Mouse (Mus musculus): Measurements from ENCODE around the gene Slc39a11. TPM values are rescaled to one million over a fixed set of nuclear protein-coding genes. Genes with fewer than 3 reads are reported as not detected.

Slc39a11 gene
- total and polyA plus RNA-seq, 3 experiments: 5.0 to 9.9 (median 5.3) TPM

- H3K4me3 ChIP-seq (ENCODE audit: low read depth, low read length): no peak overlapping the region
- no peaks in the 10 kb centered on the region for H3K27me3 ChIP-seq (ENCODE audit: insufficient read depth, low read length)
- no peaks in the 10 kb centered on the region for H3K4me1 ChIP-seq (ENCODE audit: insufficient read depth, low read depth, low read length)
- peaks cover 11% of the 10 kb centered on the region for H3K36me3 ChIP-seq (replicated peaks)
- peaks cover 56% of the 10 kb centered on the region for H3K9me3 ChIP-seq (replicated peaks)
- ATAC-seq (ENCODE audit: extremely low read depth, insufficient number of reproducible peaks, low FRiP score, poor library complexity, severe bottlenecking): no peak
- TF ChIP-seq TAL1 (conservative IDR thresholded peaks at IDR 0.05; ENCODE audit: low read depth, low read length) (no peak), POLR2AphosphoS5 (IDR thresholded peaks at IDR 0.05; ENCODE audit: insufficient replicate concordance, low read depth, low read length) (no peak), GATA2 (IDR thresholded peaks at IDR 0.05; ENCODE audit: borderline replicate concordance, low read depth, low read length) (no peak), CTCF (IDR thresholded peaks at IDR 0.05; ENCODE audit: low read depth, low read length) (no peak), GATA1 (IDR thresholded peaks at IDR 0.05; ENCODE audit: borderline replicate concordance, low read length) (no peak)
- DNase-seq (ENCODE audit: low spot score): no peak
These were observed 224.4 kb downstream of the Slc39a11 start for GRCm38 (mm10) chr11:113425454-113425853.

DNA sequence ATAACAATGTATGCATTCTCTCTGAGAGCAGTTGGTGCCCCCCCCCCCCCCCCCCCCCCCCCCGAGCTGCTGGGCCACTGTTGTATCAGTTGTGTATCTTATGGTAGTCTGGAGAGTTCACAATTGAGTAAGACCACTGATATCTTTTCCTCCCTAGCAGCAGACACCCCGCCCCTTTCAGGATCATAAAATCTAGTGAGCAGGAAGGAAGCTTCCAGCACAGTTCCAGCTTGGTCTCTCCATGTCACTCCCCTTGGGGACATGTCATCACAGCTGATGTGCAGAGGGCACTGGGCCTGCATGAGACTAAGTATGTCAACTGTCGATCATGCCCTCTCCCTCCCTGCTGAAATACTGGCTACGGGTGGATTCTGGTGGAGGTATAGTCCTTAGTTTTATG lies 225.1 kb downstream of the Slc39a11 start:
- no peaks in the 10 kb centered on the region for H3K27me3 ChIP-seq (ENCODE audit: insufficient read depth, low read length)
- ATAC-seq (ENCODE audit: extremely low read depth, insufficient number of reproducible peaks, low FRiP score, poor library complexity, severe bottlenecking) (no peak), DNase-seq (ENCODE audit: low spot score) (no peak)
- peaks cover 57% of the 10 kb centered on the region for H3K9me3 ChIP-seq (replicated peaks)
- H3K4me3 ChIP-seq (ENCODE audit: low read depth, low read length): no peak overlapping the region
- TF ChIP-seq TAL1 (conservative IDR thresholded peaks at IDR 0.05; ENCODE audit: low read depth, low read length) (no peak), GATA2 (IDR thresholded peaks at IDR 0.05; ENCODE audit: borderline replicate concordance, low read depth, low read length) (no peak), GATA1 (IDR thresholded peaks at IDR 0.05; ENCODE audit: borderline replicate concordance, low read length) (no peak), POLR2AphosphoS5 (IDR thresholded peaks at IDR 0.05; ENCODE audit: insufficient replicate concordance, low read depth, low read length) (no peak), CTCF (IDR thresholded peaks at IDR 0.05; ENCODE audit: low read depth, low read length) (no peak)
- H3K36me3 ChIP-seq (replicated peaks): peaks cover 12% of the 10 kb centered on the region
- no peaks in the 10 kb centered on the region for H3K4me1 ChIP-seq (ENCODE audit: insufficient read depth, low read depth, low read length)

GRCm38 (mm10) chr11:113422598-113422997 lies 227.3 kb downstream of the Slc39a11 start:
- Histone ChIP-seq H3K27me3 (ENCODE audit: insufficient read depth, low read length) (no peaks in the 10 kb centered on the region), H3K9me3 (replicated peaks) (peaks cover 46% of the 10 kb centered on the region), H3K4me3 (ENCODE audit: low read depth, low read length) (no peak overlapping the region), H3K36me3 (replicated peaks) (peaks cover 8% of the 10 kb centered on the region), H3K4me1 (ENCODE audit: insufficient read depth, low read depth, low read length) (no peaks in the 10 kb centered on the region)
- no peak for DNase-seq (ENCODE audit: low spot score)
- no peak for TF ChIP-seq TAL1 (conservative IDR thresholded peaks at IDR 0.05; ENCODE audit: low read depth, low read length)
- TF ChIP-seq GATA2 (IDR thresholded peaks at IDR 0.05; ENCODE audit: borderline replicate concordance, low read depth, low read length): no peak
- ATAC-seq (ENCODE audit: extremely low read depth, insufficient number of reproducible peaks, low FRiP score, poor library complexity, severe bottlenecking): no peak

GRCm38 (mm10) chr11:113418921-113419655 lies 230.8 kb downstream of the Slc39a11 start:
- no peak for TF ChIP-seq GATA2 (IDR thresholded peaks at IDR 0.05; ENCODE audit: borderline replicate concordance, low read depth, low read length)
- no peak for TF ChIP-seq CTCF (IDR thresholded peaks at IDR 0.05; ENCODE audit: low read depth, low read length)
- TF ChIP-seq POLR2AphosphoS5 (IDR thresholded peaks at IDR 0.05; ENCODE audit: insufficient replicate concordance, low read depth, low read length): no peak
- no peak for TF ChIP-seq GATA1 (IDR thresholded peaks at IDR 0.05; ENCODE audit: borderline replicate concordance, low read length)
- no peak for TF ChIP-seq TAL1 (conservative IDR thresholded peaks at IDR 0.05; ENCODE audit: low read depth, low read length)
- Histone ChIP-seq H3K4me1 (ENCODE audit: insufficient read depth, low read depth, low read length) (no peaks in the 10 kb centered on the region), H3K4me3 (ENCODE audit: low read depth, low read length) (no peak overlapping the region), H3K36me3 (replicated peaks) (peaks cover 8% of the 10 kb centered on the region), H3K9me3 (replicated peaks) (peaks cover 50% of the 10 kb centered on the region), H3K27me3 (ENCODE audit: insufficient read depth, low read length) (no peaks in the 10 kb centered on the region)
- no peak for DNase-seq (ENCODE audit: low spot score)
- no peak for ATAC-seq (ENCODE audit: extremely low read depth, insufficient number of reproducible peaks, low FRiP score, poor library complexity, severe bottlenecking)

GRCm38 (mm10) chr11:113417948-113418347 lies 231.9 kb downstream of the Slc39a11 start:
- no peak for ATAC-seq (ENCODE audit: extremely low read depth, insufficient number of reproducible peaks, low FRiP score, poor library complexity, severe bottlenecking)
- no peaks in the 10 kb centered on the region for H3K4me1 ChIP-seq (ENCODE audit: insufficient read depth, low read depth, low read length)
- no peak for DNase-seq (ENCODE audit: low spot score)
- H3K36me3 ChIP-seq (replicated peaks): peaks cover 8% of the 10 kb centered on the region
- TF ChIP-seq POLR2AphosphoS5 (IDR thresholded peaks at IDR 0.05; ENCODE audit: insufficient replicate concordance, low read depth, low read length): no peak
- no peak for TF ChIP-seq GATA1 (IDR thresholded peaks at IDR 0.05; ENCODE audit: borderline replicate concordance, low read length)
- no peak for TF ChIP-seq CTCF (IDR thresholded peaks at IDR 0.05; ENCODE audit: low read depth, low read length)
- TF ChIP-seq GATA2 (IDR thresholded peaks at IDR 0.05; ENCODE audit: borderline replicate concordance, low read depth, low read length): no peak
- TF ChIP-seq TAL1 (conservative IDR thresholded peaks at IDR 0.05; ENCODE audit: low read depth, low read length): no peak
- no peak overlapping the region for H3K4me3 ChIP-seq (ENCODE audit: low read depth, low read length)
- peaks cover 44% of the 10 kb centered on the region for H3K9me3 ChIP-seq (replicated peaks)
- H3K27me3 ChIP-seq (ENCODE audit: insufficient read depth, low read length): no peaks in the 10 kb centered on the region

GRCm38 (mm10) chr11:113412545-113412944 lies 237.3 kb downstream of the Slc39a11 start:
- no peaks in the 10 kb centered on the region for H3K36me3 ChIP-seq (replicated peaks)
- ATAC-seq (ENCODE audit: extremely low read depth, insufficient number of reproducible peaks, low FRiP score, poor library complexity, severe bottlenecking) (no peak), DNase-seq (ENCODE audit: low spot score) (no peak)
- no peak overlapping the region for H3K4me3 ChIP-seq (ENCODE audit: low read depth, low read length)
- TF ChIP-seq GATA2 (IDR thresholded peaks at IDR 0.05; ENCODE audit: borderline replicate concordance, low read depth, low read length) (no peak), CTCF (IDR thresholded peaks at IDR 0.05; ENCODE audit: low read depth, low read length) (0 out of 2 replicates have a peak, but pooled peaks have one; percentile 4), TAL1 (conservative IDR thresholded peaks at IDR 0.05; ENCODE audit: low read depth, low read length) (no peak), POLR2AphosphoS5 (IDR thresholded peaks at IDR 0.05; ENCODE audit: insufficient replicate concordance, low read depth, low read length) (no peak), GATA1 (IDR thresholded peaks at IDR 0.05; ENCODE audit: borderline replicate concordance, low read length) (no peak)
- no peaks in the 10 kb centered on the region for H3K4me1 ChIP-seq (ENCODE audit: insufficient read depth, low read depth, low read length)
- H3K27me3 ChIP-seq (ENCODE audit: insufficient read depth, low read length): no peaks in the 10 kb centered on the region
- H3K9me3 ChIP-seq (replicated peaks): peaks cover 42% of the 10 kb centered on the region
